Mouse (Mus musculus) neutrophil, adult 5-6 weeks (primary cell): ENCODE results near the gene Hs6st3. TPM values are rescaled to one million over a fixed set of nuclear protein-coding genes. Genes with fewer than 3 reads are reported as not detected.

Experiments used
- ATAC-seq: fragments of 151-379, 151-347 bp; 2 replicates; pipeline ENCODE4 v1.8.0; 2017; ENCODE audit warnings: mild to moderate bottlenecking, moderate TSS enrichment; ENCODE audit not compliant: insufficient number of reproducible peaks, poor library complexity, low FRiP score, severe bottlenecking; ENCODE audit errors: extremely low read depth
- total RNA-seq: library from RNA; stranded (forward); fragments of 200-1000 nt; gene quantifications from 2 replicates; pipeline ENCODE4 v1.2.3, GENCODE M21; 2017

The Hs6st3 gene
- not detected in 2 replicates for total RNA-seq

- ATAC-seq, result no peak
These were observed at the start of gene Hs6st3 for GRCm38 (mm10) chr14:119137906-119138785. Hs6st3 (plus strand) TSS chr14:119138341.

- ATAC-seq, result no peak
These were observed 39.1 kb upstream of the Hs6st3 start, which contains the start of gene Uggt2 for GRCm38 (mm10) chr14:119098851-119099569. Uggt2 (minus strand) TSS chr14:119099430.

- ATAC-seq, result no peak
These were observed 38.6 kb upstream of the Hs6st3 start for GRCm38 (mm10) chr14:119099570-119099891.

- no peak for ATAC-seq
These were observed 30.6 kb upstream of the Hs6st3 start for GRCm38 (mm10) chr14:119107591-119107990.

- no peak for ATAC-seq
These were observed 29.3 kb upstream of the Hs6st3 start for GRCm38 (mm10) chr14:119108776-119109301.

GRCm38 (mm10) chr14:119109776-119110218, 28.3 kb upstream of the Hs6st3 start:
- no peak for ATAC-seq

- no peak for ATAC-seq
These were observed 25.6 kb upstream of the Hs6st3 start for GRCm38 (mm10) chr14:119112558-119112957.

GRCm38 (mm10) chr14:119123582-119123981, 14.6 kb upstream of the Hs6st3 start:
- ATAC-seq, result no peak

GRCm38 (mm10) chr14:119124061-119124460, 14.1 kb upstream of the Hs6st3 start:
- ATAC-seq, result no peak

GRCm38 (mm10) chr14:119125840-119126239, 12.3 kb upstream of the Hs6st3 start:
- no peak for ATAC-seq

- ATAC-seq, result no peak
These were observed 10.8 kb upstream of the Hs6st3 start for GRCm38 (mm10) chr14:119127330-119127729.

GRCm38 (mm10) chr14:119137512-119137905, 632 bp upstream of the Hs6st3 start:
- no peak for ATAC-seq

GRCm38 (mm10) chr14:119138786-119139100, 602 bp downstream of the Hs6st3 start:
- ATAC-seq, result no peak

- no peak for ATAC-seq
These were observed 1.3 kb downstream of the Hs6st3 start for GRCm38 (mm10) chr14:119139381-119139950.

GRCm38 (mm10) chr14:119153088-119153487, 14.9 kb downstream of the Hs6st3 start:
- ATAC-seq, result no peak

- ATAC-seq, result no peak
These were observed 55.8 kb downstream of the Hs6st3 start for GRCm38 (mm10) chr14:119193905-119194304.

GRCm38 (mm10) chr14:119203508-119203907, 65.4 kb downstream of the Hs6st3 start:
- ATAC-seq, result no peak

GRCm38 (mm10) chr14:119215576-119216309, 77.6 kb downstream of the Hs6st3 start:
- no peak for ATAC-seq

- ATAC-seq, result no peak
These were observed 89.7 kb downstream of the Hs6st3 start for GRCm38 (mm10) chr14:119227709-119228338.
